Mouse (Mus musculus): ENCODE data around the gene Slc12a9. TPM values are rescaled to one million over a fixed set of nuclear protein-coding genes. Genes with fewer than 3 reads are reported as not detected.

Slc12a9 gene
- total and polyA plus RNA-seq, 3 experiments = 3.0 to 11.1 (median 7.9) TPM

DNA sequence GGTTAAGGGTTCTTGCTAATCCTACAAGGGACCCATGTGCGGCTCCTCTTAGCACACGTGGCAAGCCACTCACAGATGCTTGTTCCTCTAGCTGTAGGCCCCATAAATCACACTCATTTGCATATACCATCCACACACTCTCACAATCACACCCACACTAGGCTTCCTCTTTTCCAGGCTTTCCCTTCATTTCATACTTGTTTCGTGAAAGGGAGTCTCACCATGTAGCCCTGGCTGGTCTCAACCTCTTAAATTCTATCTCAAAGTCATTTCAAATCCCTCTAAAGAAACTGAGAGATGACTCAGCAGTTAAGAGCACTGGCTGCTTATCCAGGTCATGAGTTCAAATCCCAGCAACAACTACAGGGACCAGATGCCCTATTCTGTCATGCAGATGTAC lies 27.6 kb downstream of the Slc12a9 start:
- H3K27me3 ChIP-seq (replicated peaks) = no peaks in the 10 kb centered on the region
- H3K79me2 ChIP-seq (replicated peaks; ENCODE audit: control insufficient read depth, extremely low read depth, insufficient read depth, poor library complexity, severe bottlenecking) = peaks cover 56% of the 10 kb centered on the region
- H3K9ac ChIP-seq (ENCODE audit: insufficient read depth, low read depth) = peak overlapping the region; percentile 89
- peak; percentile 71 for DNase-seq (ENCODE audit: extremely low read depth)
- peaks cover 6% of the 10 kb centered on the region for H3K9me3 ChIP-seq (replicated peaks; ENCODE audit: low read length)
- peak overlapping the region; percentile 82 to 88 (median 83) for H3K4me3 ChIP-seq (replicated peaks in 1 of 3; ENCODE audit: low read depth in 2 of 3, low read length in 2 of 3, poor library complexity in 1 of 3)
- dilution Hi-C loops (cut with MboI; ENCODE audit: extremely low pct_ligation_motif_present, extremely low pct_unique_long_range_greater_than_20kb, low sequenced_read_pairs) = no loop called here
- peaks cover 30 to 68% of the 10 kb centered on the region in 2 experiments for H3K36me3 ChIP-seq (replicated peaks in 1 of 2; ENCODE audit: control insufficient read depth in 1 of 2, insufficient read depth in 1 of 2, low read length in 1 of 2)
- 0 out of 2 replicates have a peak overlapping the region, but pooled peaks have one; percentile 17 for H3K27ac ChIP-seq (ENCODE audit: insufficient read depth, low read depth)
- in situ Hi-C loops (cut with MboI; ENCODE audit: low pct_ligation_motif_present, low pct_unique_long_range_greater_than_20kb, low sequenced_read_pairs) = no loop called here
- H3K4me2 ChIP-seq (ENCODE audit: insufficient read depth, low read depth, poor library complexity, severe bottlenecking) = peak overlapping the region; percentile 93
- TF ChIP-seq MAFK (IDR thresholded peaks at IDR 0.05; ENCODE audit: insufficient replicate concordance, low read length) (peak; percentile 96), ZC3H11A (IDR thresholded peaks at IDR 0.05; ENCODE audit: low read depth, low read length) (no peak), TBP (conservative IDR thresholded peaks at IDR 0.05; ENCODE audit: low read depth, low read length) (0 out of 2 replicates have a peak, but pooled peaks have one; percentile 30), ETS1 (conservative IDR thresholded peaks at IDR 0.05; ENCODE audit: low read depth, low read length) (peak; percentile 27; the same call in 1 of the 2 replicates), ZMIZ1 (IDR thresholded peaks at IDR 0.05; ENCODE audit: low read depth, low read length) (0 out of 2 replicates have a peak, but pooled peaks have one; percentile 8), POLR2A (IDR thresholded peaks at IDR 0.05; ENCODE audit: low read depth, low read length) (peak; percentile 58), TCF12 (IDR thresholded peaks at IDR 0.05; ENCODE audit: low read depth, low read length) (no peak), EP300 (IDR thresholded peaks at IDR 0.05; ENCODE audit: low read length) (no peak), ELF1 (IDR thresholded peaks at IDR 0.05; ENCODE audit: low read depth, low read length) (no peak), KAT2A (IDR thresholded peaks at IDR 0.05; ENCODE audit: insufficient replicate concordance, low read length) (no peak), SIN3A (IDR thresholded peaks at IDR 0.05; ENCODE audit: low read length) (peak; percentile 67; the same call in 1 of the 2 replicates), CHD2 (IDR thresholded peaks at IDR 0.05; ENCODE audit: low read length) (no peak), MXI1 (IDR thresholded peaks at IDR 0.05; ENCODE audit: low read depth, low read length) (peak; percentile 96), GABPA (IDR thresholded peaks at IDR 0.05; ENCODE audit: insufficient replicate concordance, low read depth, low read length) (no peak), SMC3 (IDR thresholded peaks at IDR 0.05; ENCODE audit: low read depth, low read length) (no peak), BHLHE40 (IDR thresholded peaks at IDR 0.05; ENCODE audit: low read depth, low read length) (peak; percentile 77), MAX (IDR thresholded peaks at IDR 0.05; ENCODE audit: low read length) (peak; percentile 98), MYC (IDR thresholded peaks at IDR 0.05; ENCODE audit: low read depth, low read length) (peak; percentile 100)
- peaks cover 12 to 51% of the 10 kb centered on the region in 2 experiments for H3K4me1 ChIP-seq (ENCODE audit: control insufficient read depth in 1 of 2, insufficient read depth in 2 of 2)

DNA sequence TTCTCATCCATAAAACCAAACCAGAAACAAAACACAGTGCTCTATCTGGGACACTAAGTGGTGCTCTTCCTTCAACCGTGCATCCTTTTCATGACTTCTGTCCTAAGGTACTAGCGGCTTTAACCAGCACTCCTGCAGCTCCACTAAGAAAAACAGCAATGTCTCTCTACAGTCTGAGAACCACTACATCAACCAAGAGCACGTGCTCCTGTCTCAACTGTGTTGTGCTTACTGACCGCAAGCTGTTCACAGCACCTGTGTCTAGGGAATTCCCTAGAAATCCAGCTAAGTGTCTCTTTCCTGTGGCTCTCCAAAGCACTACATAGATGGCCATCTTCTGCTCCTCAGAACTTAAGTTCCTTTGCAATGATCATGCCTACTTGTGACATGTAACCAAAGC lies 28.6 kb downstream of the Slc12a9 start:
- H3K9ac ChIP-seq (ENCODE audit: insufficient read depth, low read depth) = peak overlapping the region; percentile 89
- peak overlapping the region in 1 of 3 experiments; percentile 82 for H3K4me3 ChIP-seq (replicated peaks in 1 of 3; ENCODE audit: low read depth in 2 of 3, low read length in 2 of 3, poor library complexity in 1 of 3)
- TF ChIP-seq TBP (conservative IDR thresholded peaks at IDR 0.05; ENCODE audit: low read depth, low read length) (no peak), CHD2 (IDR thresholded peaks at IDR 0.05; ENCODE audit: low read length) (no peak), GABPA (IDR thresholded peaks at IDR 0.05; ENCODE audit: insufficient replicate concordance, low read depth, low read length) (no peak), BHLHE40 (IDR thresholded peaks at IDR 0.05; ENCODE audit: low read depth, low read length) (peak; percentile 83), CTCF (conservative IDR thresholded peaks at IDR 0.05 in 1 of 2, IDR thresholded peaks at IDR 0.05 in 1 of 2; ENCODE audit: low read depth in 2 of 2, low read length in 2 of 2) (peak in 1 of 2 experiments; percentile 1; a peak in 1 of 4 replicates), MAX (IDR thresholded peaks at IDR 0.05; ENCODE audit: low read length) (peak; percentile 88), MXI1 (IDR thresholded peaks at IDR 0.05; ENCODE audit: low read depth, low read length) (peak; percentile 56; the same call in 1 of the 2 replicates), CHD1 (IDR thresholded peaks at IDR 0.05; ENCODE audit: low read depth, low read length) (no peak), POLR2A (IDR thresholded peaks at IDR 0.05; ENCODE audit: low read depth, low read length) (no peak), MYC (IDR thresholded peaks at IDR 0.05; ENCODE audit: low read depth, low read length) (peak; percentile 66; the same call in 1 of the 2 replicates)
- no peak overlapping the region for H3K27ac ChIP-seq (ENCODE audit: insufficient read depth, low read depth)
- dilution Hi-C loops (cut with MboI; ENCODE audit: extremely low pct_ligation_motif_present, extremely low pct_unique_long_range_greater_than_20kb, low sequenced_read_pairs) = no loop called here
- in situ Hi-C loops (cut with MboI; ENCODE audit: low pct_ligation_motif_present, low pct_unique_long_range_greater_than_20kb, low sequenced_read_pairs) = no loop called here
- H3K9me3 ChIP-seq (replicated peaks; ENCODE audit: low read length) = peaks cover 6% of the 10 kb centered on the region
- peaks cover 7 to 41% of the 10 kb centered on the region in 2 experiments for H3K4me1 ChIP-seq (ENCODE audit: control insufficient read depth in 1 of 2, insufficient read depth in 2 of 2)
- no peak for DNase-seq (ENCODE audit: extremely low read depth)
- H3K36me3 ChIP-seq (replicated peaks in 1 of 2; ENCODE audit: control insufficient read depth in 1 of 2, insufficient read depth in 1 of 2, low read length in 1 of 2) = peaks cover 41 to 70% of the 10 kb centered on the region in 2 experiments
- H3K79me2 ChIP-seq (replicated peaks; ENCODE audit: control insufficient read depth, extremely low read depth, insufficient read depth, poor library complexity, severe bottlenecking) = peaks cover 57% of the 10 kb centered on the region
- H3K27me3 ChIP-seq (replicated peaks) = no peaks in the 10 kb centered on the region
- peak overlapping the region; percentile 93 for H3K4me2 ChIP-seq (ENCODE audit: insufficient read depth, low read depth, poor library complexity, severe bottlenecking)
